Mouse (Mus musculus) megakaryocyte, embryonic 14.5 days (primary cell): ENCODE measurements around the gene Ngdn. TPM values are rescaled to one million over a fixed set of nuclear protein-coding genes. Genes with fewer than 3 reads are reported as not detected.

ENCODE experiments used
- H3K27me3 ChIP-seq: replicated peaks from 2 replicates; pipeline ENCODE3; 2012; ENCODE audit warnings: inconsistent platforms
- H3K36me3 ChIP-seq: replicated peaks from 2 replicates; pipeline ENCODE3; 2012; ENCODE audit warnings: low read length, inconsistent platforms, mixed read lengths
- H3K4me1 ChIP-seq: 2 replicates; pipeline ENCODE4 v1.6.1; 2012; ENCODE audit warnings: inconsistent platforms
- H3K4me3 ChIP-seq: replicated peaks from 2 replicates; pipeline ENCODE3; 2012; ENCODE audit warnings: moderate library complexity, mild to moderate bottlenecking, inconsistent platforms
- H3K9me3 ChIP-seq: 2 replicates; pipeline ENCODE4 v1.6.1; 2012; ENCODE audit warnings: inconsistent platforms
- FLI1 ChIP-seq: IDR thresholded peaks from 2 replicates; pipeline ENCODE4 v1.6.1; 2012; ENCODE audit warnings: low read length, inconsistent platforms, mixed read lengths
- GATA1 ChIP-seq: IDR thresholded peaks from 3 replicates; pipeline ENCODE4 v1.6.1; 2012; ENCODE audit warnings: mixed read lengths, low read length, inconsistent platforms, borderline replicate concordance
- polyA plus RNA-seq: library from polyadenylated mRNA; stranded (reverse); fragments of >175 nt; gene quantifications from 2 replicates; pipeline ENCODE4 v1.2.3, GENCODE M21; 2012; ENCODE audit warnings: low replicate concordance; ENCODE audit not compliant: insufficient read depth

Gene Ngdn
- polyA plus RNA-seq, 1 experiment: 37.4 TPM

DNA sequence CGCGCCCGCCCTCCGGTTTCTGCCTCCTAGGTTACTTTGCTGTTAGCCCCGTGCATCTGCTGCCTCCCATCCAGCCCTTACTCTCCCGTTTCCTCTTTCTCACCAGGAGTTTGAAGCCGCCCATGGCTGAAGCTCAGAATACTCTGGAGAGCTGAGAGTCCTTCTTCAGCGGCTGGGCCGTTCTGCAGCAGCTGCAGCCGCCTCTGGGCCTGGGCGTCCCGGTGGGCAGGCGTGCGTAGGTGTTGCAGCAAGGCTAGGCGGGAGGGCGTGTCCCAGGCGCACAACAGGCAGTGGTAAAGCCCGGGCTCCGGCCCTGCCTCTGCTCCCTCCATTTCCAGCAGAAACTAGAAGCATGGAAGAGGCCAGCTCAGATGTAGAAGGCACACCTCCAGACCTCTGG is 56.5 kb downstream of the Ngdn start:
- Histone ChIP-seq H3K27me3 (peaks cover 23% of the 10 kb centered on the region), H3K4me3 (no peak overlapping the region), H3K36me3 (peaks cover 80% of the 10 kb centered on the region), H3K4me1 (peaks cover under 1% of the 10 kb centered on the region; the same call in 1 of the 2 replicates), H3K9me3 (no peaks in the 10 kb centered on the region)
- TF ChIP-seq FLI1: no peak
- TF ChIP-seq GATA1: no peak

Other genes with a start within 250 kb of the Ngdn start
- 4.4 and 13.9 TPM in 2 replicates for gene Slc7a8, start 233.5 kb upstream of the Ngdn start, polyA plus RNA-seq
- gene Rnf212b, start 201.3 kb upstream of the Ngdn start, polyA plus RNA-seq: not detected in 2 replicates
- gene Homez, start 144.5 kb upstream of the Ngdn start, polyA plus RNA-seq: 1.6 and 2.1 TPM in 2 replicates
- 1.7 and 2.8 TPM in 2 replicates for gene Ppp1r3e, start 137.9 kb upstream of the Ngdn start, polyA plus RNA-seq
- 15.0 and 39.5 TPM in 2 replicates for gene Bcl2l2, start 132.1 kb upstream of the Ngdn start, polyA plus RNA-seq
- 1.6 TPM in 1 of 2 replicates, not detected in the other for gene Gm20521, start 132.0 kb upstream of the Ngdn start, polyA plus RNA-seq
- gene Pabpn1, start 123.0 kb upstream of the Ngdn start, polyA plus RNA-seq: 94.8 and 258 TPM in 2 replicates
- gene Slc22a17, start 102.3 kb upstream of the Ngdn start, polyA plus RNA-seq: 0.93 and 1.1 TPM in 2 replicates
- not detected in 2 replicates for gene Efs, start 89.3 kb upstream of the Ngdn start, polyA plus RNA-seq
- not detected in 2 replicates for gene Il25, start 82.8 kb upstream of the Ngdn start, polyA plus RNA-seq
- gene Cmtm5, start 79.2 kb upstream of the Ngdn start, polyA plus RNA-seq: not detected in 2 replicates
- gene Myh6, start 48.5 kb upstream of the Ngdn start, polyA plus RNA-seq: not detected in 2 replicates
- not detected in 2 replicates for gene Gm17428, start 38.5 kb upstream of the Ngdn start, polyA plus RNA-seq
- gene Myh7, start 20.8 kb upstream of the Ngdn start, polyA plus RNA-seq: not detected in 2 replicates
- 10.0 and 16.4 TPM in 2 replicates for gene Zfhx2, start 76.9 kb downstream of the Ngdn start, polyA plus RNA-seq
- gene Thtpa, start 79.3 kb downstream of the Ngdn start, polyA plus RNA-seq: 2.4 and 2.9 TPM in 2 replicates
- 8.5 and 13.4 TPM in 2 replicates for gene Ap1g2, start 91.1 kb downstream of the Ngdn start, polyA plus RNA-seq
- 0.21 and 1.4 TPM in 2 replicates for gene Jph4, start 101.5 kb downstream of the Ngdn start, polyA plus RNA-seq
- not detected in 2 replicates for gene Dhrs2, start 206.6 kb downstream of the Ngdn start, polyA plus RNA-seq